Mouse (Mus musculus): ENCODE measurements around the gene Apobec4.
A peak's percentile ranks its signal among the peaks of the same experiment; 100 is the strongest.
"Not testable (repeated sequence)": the region's sequence is repeated elsewhere in the genome, so short reads cannot be mapped to it uniquely, and the experiment has no call there.

Gene Apobec4

DNA sequence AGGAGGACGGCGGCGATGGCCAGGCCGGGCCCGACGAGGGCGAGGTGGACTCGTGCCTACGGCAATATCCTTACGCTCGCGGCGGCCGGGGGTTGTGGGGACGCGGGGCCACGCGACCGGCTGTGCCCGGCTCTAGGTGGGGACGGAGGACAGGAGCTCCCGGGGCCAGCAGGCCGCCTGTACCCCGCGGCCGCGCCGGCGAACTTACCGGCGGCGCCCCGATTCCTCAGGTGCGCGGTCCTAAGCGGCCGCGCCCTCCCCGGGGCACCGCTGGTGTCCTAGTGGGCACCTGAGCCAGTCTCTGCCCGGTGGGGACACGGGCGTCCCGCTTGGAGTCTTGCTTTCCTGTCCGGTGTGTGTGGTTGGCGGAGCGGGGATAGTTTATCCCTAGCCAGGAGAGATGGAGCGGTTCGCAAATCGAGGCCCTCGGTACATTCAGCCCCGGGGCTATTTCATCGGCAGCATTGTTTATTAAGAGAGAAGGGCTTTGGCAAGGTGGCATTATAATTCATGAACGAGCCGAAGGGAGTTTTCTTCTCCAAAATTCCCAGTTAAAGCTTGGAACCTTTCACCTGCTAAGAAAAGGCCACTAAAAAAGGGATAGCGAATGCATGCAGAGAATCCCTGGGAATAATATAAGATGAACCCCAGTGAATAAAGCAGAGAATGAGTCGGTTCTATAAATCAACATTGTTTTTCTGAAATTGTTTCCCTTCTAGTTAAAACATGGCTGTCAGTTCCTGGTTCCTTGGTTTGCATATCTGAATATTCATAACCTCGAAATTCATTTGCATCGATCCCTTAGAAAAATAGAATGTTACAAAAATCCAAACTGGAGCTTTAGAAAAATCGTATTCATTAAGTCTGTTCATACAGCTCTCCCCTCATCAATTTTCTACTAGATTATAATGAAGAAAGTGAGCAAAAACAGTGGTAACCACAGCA, 16.7 kb downstream of the Apobec4 start:
- no peak for DNase-seq (ENCODE audit: low read depth, low spot score)

DNA sequence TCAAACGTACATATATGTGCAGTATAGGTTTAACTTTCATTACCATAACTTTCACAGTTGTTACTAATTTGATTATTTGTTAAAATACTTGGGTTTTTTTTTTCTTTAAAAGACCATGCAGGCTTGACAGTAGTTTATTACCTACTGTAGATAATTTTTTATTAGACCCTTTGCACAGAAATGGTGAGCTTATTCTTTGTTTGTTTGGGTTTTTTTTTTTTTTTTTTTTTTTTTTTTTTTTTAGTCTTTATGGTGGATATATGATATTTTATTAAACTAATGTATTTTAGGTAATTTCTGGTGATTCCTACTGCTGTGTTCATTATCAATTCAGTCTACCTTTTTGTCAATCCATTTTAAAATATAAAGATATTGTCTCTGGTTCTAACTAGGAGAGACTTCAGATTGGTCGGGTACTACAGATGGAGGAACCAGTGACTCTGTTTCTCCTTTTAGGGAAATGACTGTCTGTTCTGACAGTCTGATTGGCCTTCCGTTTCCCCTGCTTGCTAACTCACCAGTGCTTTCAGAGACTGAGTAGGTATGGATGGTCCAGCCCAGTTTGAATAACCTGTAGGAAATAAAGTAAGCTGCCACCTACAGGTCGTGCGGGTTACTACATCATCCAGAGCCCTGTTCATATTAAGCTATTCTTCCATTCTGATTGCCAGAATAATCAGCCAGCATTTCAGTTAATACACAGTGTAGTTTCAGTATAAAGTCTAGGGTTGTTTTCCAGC, 17.6 kb downstream of the Apobec4 start:
- peak; percentile 90 for DNase-seq (ENCODE audit: low read depth, low spot score)

DNA sequence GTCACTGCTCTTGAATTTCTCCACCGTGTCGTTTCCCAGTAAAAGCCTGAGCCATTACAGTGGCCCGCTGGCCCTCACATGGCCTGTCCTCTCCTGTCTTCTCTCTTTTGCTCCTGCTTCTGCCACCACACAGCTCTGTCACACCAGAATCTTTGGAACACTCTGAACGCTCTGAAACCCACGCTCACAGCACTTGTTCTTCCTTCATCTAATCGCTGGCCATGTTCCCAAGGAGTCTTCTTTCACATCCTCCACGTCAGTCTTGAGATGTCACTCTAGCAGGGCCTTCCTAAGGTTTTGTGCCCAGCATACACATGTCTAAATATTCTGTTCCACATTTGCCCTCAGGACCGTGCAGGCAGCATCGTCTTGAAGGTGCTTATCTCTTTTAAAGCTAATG, 20.7 kb downstream of the Apobec4 start:
- DNase-seq (ENCODE audit: low read depth, low spot score): no peak

DNA sequence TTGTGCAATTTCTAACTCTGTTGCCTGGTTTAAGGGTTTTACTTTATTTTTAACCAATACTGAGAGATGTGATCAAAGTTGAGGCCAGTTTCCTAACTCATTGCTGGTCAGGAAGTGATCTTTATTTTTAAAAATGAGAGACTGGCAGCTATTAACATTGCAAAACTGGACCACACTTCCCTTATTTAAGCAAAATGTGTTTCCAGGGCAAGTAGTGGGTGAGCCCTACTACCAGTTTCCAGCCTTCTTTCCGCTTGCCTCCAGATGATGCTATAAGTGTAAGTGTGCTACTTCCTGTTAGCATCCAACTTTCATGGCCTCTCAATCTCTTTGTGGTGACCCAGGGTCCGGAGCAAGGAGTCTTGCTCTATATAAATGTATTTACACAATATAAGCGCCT, 24.2 kb downstream of the Apobec4 start:
- not testable (repeated sequence) for DNase-seq (ENCODE audit: low read depth, low spot score)

DNA sequence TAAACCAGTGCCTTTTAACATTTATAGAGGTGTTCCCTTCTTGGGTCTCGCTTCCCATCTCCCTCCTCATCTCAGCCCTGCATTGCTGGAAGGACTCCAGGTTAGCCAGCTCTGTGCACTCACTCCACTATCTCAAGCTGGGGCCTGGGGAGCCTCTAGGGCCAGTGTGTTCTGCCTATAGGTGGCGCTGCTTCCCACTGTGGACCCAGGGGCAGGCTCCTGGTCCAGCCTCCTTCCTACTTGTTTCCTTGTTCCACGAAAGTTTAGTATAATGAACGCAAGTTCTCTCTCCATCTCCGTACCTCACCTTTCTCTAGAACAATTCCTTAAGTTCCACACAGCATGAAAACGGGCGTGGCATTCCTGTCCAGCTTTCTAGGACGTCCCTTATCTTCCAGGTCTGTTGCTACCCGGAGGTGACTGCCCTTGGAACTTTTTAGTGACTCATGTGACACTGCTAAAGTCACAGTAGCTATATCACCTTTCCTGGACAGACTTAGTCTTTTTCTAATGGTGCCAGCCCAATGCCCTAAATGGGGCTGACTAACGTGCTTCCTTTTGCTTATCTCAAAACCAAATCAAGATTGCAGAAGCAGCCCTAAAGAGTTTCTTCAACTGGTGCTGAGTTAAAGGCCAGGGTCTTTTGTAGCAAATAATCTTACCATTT, 28.9 kb downstream of the Apobec4 start:
- DNase-seq (ENCODE audit: low read depth, low spot score): no peak

DNA sequence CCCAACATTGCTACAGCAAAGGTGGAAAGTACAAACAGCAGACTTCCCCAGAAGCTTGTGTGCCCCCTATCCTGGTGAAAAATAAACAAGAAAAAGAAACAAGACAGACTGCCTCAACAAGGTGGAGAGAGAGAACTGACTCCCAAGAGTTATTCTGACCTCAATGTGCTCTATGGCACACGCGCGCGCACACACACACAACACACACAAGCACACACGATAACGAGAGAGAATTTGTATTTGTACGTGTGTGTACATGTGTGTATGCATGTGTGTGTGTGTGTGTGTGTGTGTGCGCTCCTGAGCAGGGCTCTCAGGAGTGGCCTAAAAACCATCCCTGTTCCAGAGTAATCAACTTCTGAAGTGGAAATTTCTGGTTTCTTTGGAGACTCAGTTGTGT, 34.3 kb downstream of the Apobec4 start:
- DNase-seq (ENCODE audit: low read depth, low spot score): no peak

DNA sequence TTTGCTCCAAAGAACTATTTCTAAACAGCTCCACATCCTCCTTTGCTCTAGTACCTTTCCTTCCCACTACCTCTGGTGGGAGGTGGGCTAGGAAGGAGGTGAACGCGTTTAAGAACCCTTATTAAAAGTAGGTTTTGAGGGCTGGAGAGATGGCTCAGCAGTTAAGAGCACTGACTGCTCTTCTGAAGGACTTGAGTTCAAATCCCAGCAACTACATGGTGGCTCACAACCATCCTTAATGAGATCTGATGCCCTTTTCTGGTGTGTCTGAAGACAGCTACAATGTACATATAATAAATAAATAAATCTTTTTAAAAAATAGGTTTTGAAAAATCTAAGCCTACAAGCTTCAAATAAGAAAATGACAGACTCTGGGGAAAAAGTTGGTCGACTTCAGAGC, 35.1 kb downstream of the Apobec4 start:
- DNase-seq (ENCODE audit: low read depth, low spot score): not testable (repeated sequence)

DNA sequence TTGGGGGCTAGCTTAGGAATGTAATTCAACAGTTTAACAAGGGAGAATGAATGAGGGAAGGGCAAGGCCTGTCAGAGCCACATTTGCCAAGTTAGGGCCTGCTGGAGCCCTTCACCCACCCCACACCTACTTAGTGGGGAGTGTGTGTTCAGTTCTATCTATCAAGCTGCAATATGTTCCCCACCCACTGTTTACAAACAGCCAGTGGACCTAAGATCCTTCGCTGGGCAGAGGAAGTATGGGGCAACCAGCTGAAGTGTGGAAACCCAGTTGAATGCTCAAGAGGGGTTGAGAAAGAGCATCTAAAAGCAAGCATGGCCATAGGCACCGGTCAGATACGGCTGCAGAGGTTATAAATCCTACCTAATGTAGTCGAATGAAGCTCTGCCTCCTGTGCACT, 36.6 kb downstream of the Apobec4 start:
- no peak for DNase-seq (ENCODE audit: low read depth, low spot score)

DNA sequence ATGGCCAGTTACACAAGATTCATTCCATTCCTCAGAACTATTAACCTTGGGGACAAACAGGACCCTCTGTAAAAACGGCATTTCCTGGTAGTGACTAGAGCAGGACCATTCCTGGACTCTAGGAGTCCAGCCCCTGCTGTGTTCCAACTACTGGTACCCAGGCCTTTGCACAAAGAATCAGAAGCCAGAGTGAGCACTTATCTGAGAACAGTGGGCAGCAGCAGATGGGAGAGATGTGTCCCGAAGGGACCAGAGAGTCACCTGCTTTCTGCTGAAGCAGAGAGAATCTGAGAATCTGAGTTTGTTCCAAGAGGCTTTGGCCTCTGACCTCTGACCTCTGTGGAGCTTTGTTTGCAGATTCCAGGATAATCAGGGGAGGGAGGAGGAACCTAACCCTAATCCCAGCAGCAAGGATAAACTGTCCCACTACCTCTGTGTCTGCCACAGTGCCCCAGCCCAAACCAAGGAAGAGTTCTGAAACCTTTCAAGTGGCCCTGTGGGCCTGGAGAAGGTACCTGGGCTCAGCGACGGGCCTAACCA, 37.8 kb downstream of the Apobec4 start:
- no peak for DNase-seq (ENCODE audit: low read depth, low spot score)

DNA sequence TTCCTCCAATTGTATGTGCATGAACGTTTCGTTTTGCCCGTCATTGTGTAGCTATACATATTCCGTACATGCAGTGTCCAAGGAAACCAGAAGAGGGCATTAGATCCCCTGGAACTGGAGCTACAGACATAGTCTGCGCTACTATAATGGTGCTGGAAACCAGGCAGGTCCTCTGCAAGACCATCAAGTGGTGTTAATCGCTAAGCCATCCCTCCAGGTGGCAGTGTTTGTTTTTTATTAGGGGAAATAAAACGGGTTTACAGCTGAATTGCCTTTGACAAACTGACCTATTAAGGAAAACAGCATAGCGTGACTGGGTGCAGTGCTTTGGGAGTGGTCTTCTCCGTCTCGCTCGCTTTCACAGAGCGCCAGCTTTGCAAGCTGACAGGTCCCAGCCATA, 39.9 kb downstream of the Apobec4 start:
- peak; percentile 79 for DNase-seq (ENCODE audit: low read depth, low spot score)

DNA sequence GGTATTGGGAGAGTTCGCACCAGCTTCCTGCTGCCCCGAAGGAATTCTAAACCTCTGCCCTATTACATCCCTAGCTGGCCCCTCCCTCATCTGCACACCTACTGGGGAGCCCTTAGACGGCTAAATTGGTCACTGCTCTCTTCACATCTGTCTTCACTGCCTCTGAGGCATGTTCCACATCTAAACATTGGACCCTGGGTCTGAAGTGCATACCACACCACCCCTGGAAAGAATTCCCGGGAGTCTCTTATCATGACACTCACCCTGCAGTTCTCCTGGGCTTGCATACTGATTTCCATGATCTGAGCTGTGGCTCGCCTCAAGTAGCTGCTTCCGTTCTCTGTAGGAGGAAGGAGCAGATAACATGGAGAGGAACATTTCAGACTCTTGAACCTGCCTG, 40.5 kb downstream of the Apobec4 start:
- DNase-seq (ENCODE audit: low read depth, low spot score): no peak

DNA sequence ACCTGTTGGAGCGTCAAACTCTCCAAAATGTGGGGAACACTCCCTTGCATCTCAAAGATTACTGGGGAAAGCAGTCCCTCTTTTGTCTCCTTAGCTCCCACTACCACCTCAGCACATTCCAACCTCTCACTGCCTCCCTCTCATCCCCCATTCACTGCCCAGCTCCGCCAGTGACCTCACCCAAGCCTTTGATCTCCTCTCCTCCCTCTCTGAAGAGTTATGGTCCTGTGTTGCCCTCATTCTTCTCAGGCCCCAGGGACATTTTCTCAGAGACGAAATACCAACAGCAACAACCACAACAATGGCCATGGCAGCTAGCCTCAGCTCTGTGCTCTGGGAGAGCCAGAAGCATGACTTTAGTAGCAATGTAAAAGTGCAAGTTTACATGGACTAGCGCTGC, 40.9 kb downstream of the Apobec4 start:
- no peak for DNase-seq (ENCODE audit: low read depth, low spot score)

DNA sequence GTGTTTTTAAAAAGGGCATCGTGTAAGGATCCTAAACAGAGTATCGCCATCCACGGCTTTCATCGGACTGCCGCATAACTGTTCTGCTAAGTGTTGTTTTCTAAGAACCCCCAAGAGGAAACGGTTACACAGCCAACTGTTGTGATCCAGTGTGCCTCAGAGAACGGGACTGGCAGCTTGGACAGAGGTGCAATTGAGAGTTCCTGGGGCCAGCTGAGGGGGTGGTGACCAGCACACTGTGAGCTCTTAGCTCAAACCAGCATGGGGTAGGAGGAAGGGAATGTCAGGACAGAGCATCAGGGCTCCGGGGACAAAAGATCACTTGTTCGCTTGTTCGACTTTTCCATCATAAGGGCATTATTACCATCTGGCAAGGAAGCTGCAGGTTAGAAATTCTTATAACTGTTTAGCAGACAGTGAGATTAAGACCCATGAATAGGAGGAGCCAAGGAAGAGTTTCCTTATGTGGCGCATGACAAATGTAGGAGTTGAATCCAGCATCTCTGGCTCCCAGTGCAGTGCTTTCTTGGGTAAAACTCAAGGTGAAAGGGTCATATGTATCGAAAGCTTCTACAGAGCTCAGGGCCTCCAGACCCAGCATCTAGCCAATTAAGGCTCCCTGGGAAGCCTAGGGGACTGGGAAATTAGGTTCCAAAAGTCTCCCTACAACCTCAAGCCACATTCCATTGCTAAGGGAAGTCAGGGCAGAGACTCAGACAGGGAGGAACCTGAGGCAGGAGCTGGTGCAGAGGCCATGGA, 42.6 kb downstream of the Apobec4 start:
- DNase-seq (ENCODE audit: low read depth, low spot score): peak; percentile 41

DNA sequence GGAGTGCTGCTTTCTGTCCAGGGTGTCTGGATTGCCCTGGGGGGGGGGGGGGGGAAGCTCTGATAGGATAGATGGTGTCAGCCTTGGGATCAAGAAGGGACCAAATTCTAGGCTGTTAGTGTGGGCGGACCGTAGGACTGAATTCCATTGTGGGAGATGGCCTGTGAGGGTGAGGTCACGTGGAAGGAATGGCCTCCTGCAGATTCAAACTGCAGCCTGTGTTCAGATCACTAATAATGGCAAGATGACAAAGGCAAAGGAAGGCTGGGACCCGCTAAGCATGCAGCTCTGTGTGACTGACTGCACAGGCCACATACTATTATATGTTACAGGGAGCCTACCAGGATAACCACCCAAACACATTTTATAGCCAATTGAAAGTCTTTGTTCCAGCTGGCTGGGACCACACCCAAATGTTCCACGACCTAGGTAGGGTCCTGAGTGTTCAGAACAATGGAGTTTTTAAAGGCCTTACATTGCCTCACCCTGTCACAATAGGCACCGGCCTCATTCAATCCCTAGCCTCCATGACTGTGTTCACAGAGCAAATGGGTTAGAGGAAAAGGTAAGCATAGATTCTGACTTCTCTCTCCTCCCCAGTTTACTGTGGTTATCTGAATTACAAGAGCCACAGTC, 43.3 kb downstream of the Apobec4 start:
- no peak for DNase-seq (ENCODE audit: low read depth, low spot score)

DNA sequence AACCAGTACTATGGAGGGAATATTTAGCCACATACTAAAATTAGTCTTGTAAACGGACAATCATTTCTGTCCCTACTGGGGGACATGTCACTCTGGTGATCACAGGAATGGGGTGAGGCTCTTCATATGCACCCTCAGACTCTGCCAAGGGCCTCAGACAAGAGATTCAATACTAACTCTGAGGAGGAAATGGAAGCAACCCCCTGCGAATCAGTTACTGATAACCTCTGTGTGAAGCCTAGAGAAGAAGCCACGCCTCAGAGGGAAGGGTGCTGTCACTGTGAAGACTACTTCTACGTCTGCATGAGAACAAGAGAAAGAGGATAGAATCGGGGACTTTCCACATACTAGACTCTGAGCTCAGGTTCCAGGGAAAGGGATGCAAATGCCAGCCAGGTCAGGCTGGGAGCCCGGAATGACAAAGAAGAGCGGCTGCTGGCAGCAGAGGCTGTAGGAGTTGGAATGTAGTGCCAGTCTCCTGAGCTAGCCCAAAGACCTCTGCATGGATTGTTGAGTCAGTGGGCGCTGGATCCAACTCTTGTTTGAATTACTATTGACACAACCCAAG, 45.4 kb downstream of the Apobec4 start:
- DNase-seq (ENCODE audit: low read depth, low spot score): no peak

DNA sequence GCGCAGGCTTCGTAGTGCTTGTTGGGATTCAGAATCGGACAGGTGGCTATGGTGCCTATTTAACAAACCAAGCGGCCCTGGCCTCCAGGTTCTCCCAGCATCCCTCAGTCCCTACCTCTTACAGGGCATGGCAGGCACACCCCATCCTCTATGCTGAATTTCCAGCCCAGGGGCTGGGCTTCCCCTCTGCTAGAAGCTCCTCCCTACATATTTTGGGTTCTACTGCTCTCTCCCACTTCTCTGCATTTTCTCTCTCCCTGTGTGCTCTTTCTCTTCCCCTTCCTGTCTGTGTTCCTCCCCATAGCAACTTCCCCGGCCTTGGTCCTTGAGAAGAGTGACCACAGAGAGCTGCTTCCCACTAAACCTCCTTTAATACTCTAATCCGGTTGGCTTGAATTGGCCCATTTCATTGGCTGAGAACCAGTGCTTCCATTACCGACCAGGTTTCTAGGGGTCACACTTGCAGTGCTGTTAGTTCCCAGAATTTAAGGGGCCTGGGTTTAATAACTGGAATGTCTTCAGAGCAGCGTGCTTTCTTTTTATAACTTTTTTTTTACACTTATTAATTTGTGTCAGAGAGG, 46.4 kb downstream of the Apobec4 start:
- no peak for DNase-seq (ENCODE audit: low read depth, low spot score)

DNA sequence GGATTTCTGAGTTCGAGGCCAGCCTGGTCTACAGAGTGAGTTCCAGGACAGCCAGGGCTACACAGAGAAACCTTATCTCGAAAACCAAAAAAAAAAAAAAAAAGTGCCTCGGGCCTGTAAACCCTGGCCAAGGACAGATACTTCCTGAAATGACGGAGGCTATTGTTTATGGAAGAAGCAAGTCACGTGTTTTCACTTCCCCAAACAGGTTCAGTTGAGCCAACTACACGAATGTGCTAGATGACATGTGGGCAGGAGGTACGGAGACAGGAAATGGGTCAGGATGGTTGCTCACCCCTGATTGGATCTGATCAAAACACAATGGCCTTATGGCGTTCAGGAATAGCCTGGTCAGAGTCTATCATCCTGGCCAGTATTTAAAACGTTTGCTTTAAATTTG, 47.8 kb downstream of the Apobec4 start:
- no peak for DNase-seq (ENCODE audit: low read depth, low spot score)

DNA sequence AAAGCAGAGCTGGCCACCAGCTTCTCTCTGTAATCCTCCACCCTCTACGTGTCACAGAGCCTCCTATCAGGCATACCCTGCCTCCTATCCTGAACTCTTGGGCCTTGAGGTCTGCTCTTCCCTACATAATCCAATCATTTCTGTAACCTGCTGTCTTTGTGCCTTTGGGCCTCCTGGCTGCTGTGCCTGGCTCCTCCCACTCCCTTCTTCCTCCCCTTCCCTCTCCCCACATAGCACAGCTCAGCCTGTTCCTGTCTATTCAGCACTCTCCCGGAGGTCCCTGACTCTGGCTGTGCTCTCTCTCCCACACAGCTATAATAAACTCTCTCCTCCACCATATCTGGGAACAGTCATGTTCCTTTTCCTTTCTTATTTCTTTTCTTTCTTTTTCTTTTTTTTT, 49.5 kb downstream of the Apobec4 start, which contains the start of gene Ncf2:
Gene Ncf2 (plus strand): TSS at position 298 of the 400 bp plus-strand sequence.
- no peak for DNase-seq (ENCODE audit: low read depth, low spot score)

DNA sequence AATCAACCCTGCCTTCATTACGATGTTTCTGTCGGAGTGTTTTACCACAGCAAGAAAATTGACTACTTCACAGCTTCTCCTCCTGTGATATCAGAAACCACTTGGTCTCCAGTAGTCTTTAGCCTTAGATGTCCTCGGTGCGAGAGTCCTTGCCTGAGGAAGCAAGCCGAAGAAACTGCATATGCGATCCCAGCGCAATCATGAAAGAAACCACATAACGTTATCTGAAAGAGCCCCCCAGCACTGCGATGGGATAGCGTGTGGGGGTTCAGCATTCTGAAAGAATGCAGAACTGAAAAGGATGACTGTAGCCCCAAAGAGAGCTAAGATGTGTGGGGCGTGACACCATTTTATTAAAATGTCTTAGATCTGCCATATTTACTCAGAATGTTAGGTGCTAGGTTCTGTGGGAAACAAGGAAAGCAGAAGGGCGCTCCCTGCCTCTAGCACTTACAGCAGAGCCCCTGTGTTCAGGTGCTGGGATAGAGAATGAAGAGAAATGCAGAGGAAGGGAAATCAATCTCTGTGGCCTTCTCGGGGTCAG, 50.4 kb downstream of the Apobec4 start:
- no peak for DNase-seq (ENCODE audit: low read depth, low spot score)

DNA sequence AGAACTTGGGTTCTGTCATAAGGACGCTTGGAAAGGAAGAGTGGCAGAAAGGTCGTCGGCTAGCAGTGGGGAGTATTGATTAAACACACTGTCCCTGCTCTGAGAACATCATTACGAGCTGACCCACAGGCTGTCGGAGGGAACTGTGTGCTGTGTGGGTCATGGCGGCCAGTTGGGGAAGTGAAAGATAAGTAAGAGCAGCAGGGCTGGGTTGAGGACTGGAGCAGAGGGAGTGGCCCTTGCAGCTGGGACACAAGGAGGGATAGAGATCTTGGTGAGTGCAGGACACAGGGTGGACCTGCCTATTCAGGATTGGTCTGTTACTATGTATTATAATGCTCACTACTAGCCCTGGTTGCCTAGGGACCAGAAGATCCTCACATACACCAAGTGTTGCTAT, 54.6 kb downstream of the Apobec4 start:
- no peak for DNase-seq (ENCODE audit: low read depth, low spot score)
